Mouse (Mus musculus): ENCODE results near the gene L3mbtl1. TPM values are rescaled to one million over a fixed set of nuclear protein-coding genes. Genes with fewer than 3 reads are reported as not detected.

Gene L3mbtl1
- polyA plus RNA-seq, 1 experiment, result not detected

DNA sequence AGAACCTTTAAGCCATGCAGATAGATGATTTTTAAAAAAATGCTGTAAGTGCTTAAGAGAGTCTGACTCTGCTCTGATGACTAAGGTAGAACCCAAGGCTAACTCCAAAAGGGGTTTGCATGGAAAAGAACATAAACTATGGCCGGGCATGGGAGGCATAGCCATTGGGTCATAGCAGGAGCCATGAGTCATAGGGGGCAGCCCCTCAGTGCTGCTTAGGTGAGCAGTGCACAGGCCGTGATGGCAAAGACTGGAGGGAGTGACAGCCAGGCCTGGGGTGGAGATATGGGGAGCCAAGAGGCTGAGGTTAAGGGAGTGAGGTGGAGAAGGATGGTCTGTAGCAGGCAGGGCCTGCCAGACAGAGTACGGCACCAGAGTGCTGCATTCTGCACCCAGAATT lies 25.8 kb downstream of the L3mbtl1 start:
- Histone ChIP-seq H3K27ac (replicated peaks; ENCODE audit: low read depth, low read length) (no peak overlapping the region), H3K4me3 (ENCODE audit: insufficient read depth, low read depth, low read length) (no peak overlapping the region)

DNA sequence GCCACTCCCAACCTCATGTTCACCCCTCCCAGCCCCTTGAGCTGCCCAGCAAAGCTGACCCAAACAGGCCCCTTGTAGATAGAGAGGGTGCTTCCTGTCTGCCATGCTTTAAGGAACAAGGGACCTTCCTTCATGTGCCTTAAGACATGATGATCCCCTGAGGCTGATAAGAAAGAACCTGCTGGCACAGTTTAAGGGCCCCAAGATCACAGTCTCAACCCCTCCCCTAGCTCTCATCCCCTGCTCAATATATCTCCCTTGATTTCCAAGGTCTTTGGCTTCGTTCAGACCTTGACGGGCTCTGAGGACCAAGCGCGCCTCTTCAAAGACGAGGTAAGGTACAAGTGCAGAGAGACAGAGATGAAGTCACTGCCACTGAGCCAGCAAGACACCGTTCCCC lies 27.6 kb downstream of the L3mbtl1 start:
- H3K27ac ChIP-seq (replicated peaks; ENCODE audit: low read depth, low read length), result no peak overlapping the region
- peaks cover 14% of the 10 kb centered on the region for H3K4me1 ChIP-seq (ENCODE audit: control insufficient read depth, insufficient read depth, insufficient read length, low read length)
- H3K4me3 ChIP-seq (ENCODE audit: insufficient read depth, low read depth, low read length), result no peak overlapping the region

More for the DNA sequence above, 25.8 kb downstream of the L3mbtl1 start:
- peaks cover 3% of the 10 kb centered on the region for H3K4me1 ChIP-seq (ENCODE audit: control insufficient read depth, insufficient read depth, insufficient read length, low read length)

DNA sequence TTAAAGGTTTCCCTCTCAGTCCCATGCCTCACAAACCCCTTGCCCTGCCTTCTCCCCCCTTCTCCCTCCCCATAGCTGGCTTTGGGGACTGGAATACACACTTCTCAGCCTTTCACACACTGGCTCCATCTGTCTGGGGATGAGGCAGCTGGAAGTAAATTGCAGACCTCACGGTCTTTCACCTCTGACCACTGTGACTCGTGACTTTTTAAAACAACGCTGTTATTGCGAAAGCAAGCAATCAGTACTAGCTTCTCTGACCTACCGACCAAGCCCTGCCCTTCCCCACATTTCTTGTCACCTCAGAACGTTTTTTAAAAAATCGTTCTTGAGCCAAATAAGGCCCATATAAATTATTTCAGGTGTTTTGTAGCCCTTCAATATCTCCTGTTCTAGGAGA lies 29.5 kb downstream of the L3mbtl1 start:
- no peak overlapping the region for H3K27ac ChIP-seq (replicated peaks; ENCODE audit: low read depth, low read length)
- H3K4me3 ChIP-seq (ENCODE audit: insufficient read depth, low read depth, low read length), result no peak overlapping the region
- H3K4me1 ChIP-seq (ENCODE audit: control insufficient read depth, insufficient read depth, insufficient read length, low read length), result peaks cover 22% of the 10 kb centered on the region

DNA sequence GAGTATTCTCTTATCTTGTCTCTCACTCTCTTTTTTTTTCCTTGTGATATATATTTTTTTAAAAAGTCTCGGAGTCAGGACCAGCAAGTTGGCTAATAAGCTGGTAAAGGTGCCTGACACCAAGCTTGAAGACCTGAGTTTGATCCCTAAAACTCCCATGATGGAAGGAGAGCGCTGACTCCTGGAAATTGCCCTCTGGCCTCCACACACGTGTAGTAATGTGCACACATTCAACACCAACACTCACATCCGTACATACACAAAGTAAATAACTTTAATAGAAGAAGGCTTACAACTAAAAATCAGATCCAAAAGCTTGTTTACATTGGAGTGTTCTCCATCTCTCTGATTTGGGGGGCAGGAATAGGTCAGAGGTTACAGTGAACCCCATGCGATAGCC lies 29.9 kb downstream of the L3mbtl1 start:
- Histone ChIP-seq H3K27ac (replicated peaks; ENCODE audit: low read depth, low read length) (no peak overlapping the region), H3K4me1 (ENCODE audit: control insufficient read depth, insufficient read depth, insufficient read length, low read length) (peaks cover 22% of the 10 kb centered on the region), H3K4me3 (ENCODE audit: insufficient read depth, low read depth, low read length) (no peak overlapping the region)

DNA sequence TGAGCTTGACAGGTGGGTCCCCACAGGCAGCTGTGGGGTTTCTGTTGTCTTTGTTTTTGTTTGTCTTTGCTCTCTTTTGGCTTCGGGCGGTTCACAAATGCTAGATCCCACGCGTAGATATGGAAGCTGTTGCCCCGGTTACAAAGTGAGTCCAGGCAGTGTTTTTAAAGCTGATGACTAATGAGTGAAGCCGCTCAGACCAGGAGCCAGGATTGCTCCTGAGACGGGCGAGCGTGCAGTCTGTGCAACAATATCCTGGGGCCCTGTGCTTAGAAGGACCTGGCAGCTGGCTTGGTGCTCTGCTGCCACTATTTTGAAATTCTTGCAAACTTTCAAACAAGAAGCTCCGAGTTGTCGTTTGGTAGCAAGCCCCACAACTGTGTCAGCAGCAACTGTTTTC lies 30.4 kb downstream of the L3mbtl1 start:
- no peak overlapping the region for H3K27ac ChIP-seq (replicated peaks; ENCODE audit: low read depth, low read length)
- no peak overlapping the region for H3K4me3 ChIP-seq (ENCODE audit: insufficient read depth, low read depth, low read length)
- H3K4me1 ChIP-seq (ENCODE audit: control insufficient read depth, insufficient read depth, insufficient read length, low read length), result peaks cover 22% of the 10 kb centered on the region

DNA sequence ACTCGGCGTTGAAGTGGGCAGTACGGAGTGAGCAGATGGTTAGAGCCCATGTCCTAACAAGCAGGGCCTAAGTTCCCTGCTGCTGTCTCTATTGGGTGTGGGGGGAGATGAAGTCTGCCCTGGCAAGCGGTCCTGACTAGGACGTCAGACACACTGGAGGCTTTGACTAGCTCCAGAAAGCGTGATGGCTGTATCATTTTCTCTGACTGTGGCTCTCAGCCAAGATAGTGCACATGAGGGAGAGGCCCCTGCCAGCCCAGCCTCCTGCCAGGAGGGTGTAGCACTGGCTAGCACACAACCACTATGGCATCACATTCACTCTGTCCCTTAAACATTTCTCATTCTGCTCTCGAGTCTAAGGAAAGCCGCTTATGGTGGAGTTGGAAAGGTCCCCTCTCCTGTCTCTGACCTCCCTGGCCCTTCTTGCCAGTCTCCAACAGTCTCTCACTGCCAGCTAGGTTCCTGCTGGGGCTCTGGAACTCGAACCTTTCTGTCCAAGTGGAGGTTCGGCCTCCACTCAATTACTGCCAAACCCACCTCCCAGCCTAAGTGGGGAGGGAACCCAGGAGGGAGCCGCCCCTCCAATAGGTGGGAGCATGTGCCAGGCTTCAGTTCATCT lies 32.0 kb downstream of the L3mbtl1 start:
- Histone ChIP-seq H3K27ac (replicated peaks; ENCODE audit: low read depth, low read length) (peak overlapping the region; percentile 28; the same call in 1 of the 2 replicates), H3K4me1 (ENCODE audit: control insufficient read depth, insufficient read depth, insufficient read length, low read length) (peaks cover 22% of the 10 kb centered on the region), H3K4me3 (ENCODE audit: insufficient read depth, low read depth, low read length) (no peak overlapping the region)

DNA sequence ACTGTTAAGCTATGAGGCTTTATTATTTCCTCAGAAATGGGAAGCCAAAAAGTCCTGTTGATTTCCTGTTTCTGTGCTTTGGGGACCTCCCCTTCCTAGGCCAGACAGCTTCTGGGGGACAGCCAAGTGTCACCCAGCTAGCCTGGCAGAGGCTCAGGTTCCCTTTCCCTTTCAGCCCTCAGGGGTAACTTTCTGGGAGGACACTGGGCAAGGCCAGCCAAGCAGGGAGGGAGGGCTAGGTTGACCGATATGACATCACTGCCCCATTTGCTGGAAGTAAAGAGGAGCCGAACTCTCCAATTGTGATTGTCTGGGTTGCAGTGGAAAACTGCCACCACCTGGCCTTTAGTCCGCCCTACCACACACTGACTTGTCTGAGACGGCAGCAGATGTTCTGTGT lies 32.7 kb downstream of the L3mbtl1 start:
- Histone ChIP-seq H3K27ac (replicated peaks; ENCODE audit: low read depth, low read length) (no peak overlapping the region; the same call in 1 of the 2 replicates), H3K4me1 (ENCODE audit: control insufficient read depth, insufficient read depth, insufficient read length, low read length) (peaks cover 22% of the 10 kb centered on the region), H3K4me3 (ENCODE audit: insufficient read depth, low read depth, low read length) (no peak overlapping the region)

DNA sequence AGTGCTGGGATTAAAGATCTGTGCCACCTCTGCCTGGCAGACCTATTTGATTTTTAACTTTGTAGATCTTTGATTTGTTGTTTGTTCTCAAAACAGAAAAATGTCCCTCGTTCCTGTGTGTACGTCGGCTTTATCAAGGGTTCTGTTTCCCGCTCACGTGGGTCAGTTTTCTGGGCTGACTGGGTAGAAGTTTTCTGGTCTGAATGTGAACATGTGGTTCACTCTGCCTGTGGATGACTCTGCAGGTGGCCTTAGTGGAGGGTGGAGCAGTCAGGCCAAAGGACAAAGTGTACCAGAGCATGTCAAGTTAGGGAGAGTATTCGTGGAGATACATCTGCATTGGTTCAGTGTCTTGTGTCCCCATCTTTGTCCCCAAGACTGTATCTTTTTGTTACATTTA lies 41.1 kb downstream of the L3mbtl1 start:
- Histone ChIP-seq H3K27ac (replicated peaks; ENCODE audit: low read depth, low read length) (no peak overlapping the region), H3K4me3 (ENCODE audit: insufficient read depth, low read depth, low read length) (no peak overlapping the region), H3K4me1 (ENCODE audit: control insufficient read depth, insufficient read depth, insufficient read length, low read length) (peaks cover 9% of the 10 kb centered on the region)

DNA sequence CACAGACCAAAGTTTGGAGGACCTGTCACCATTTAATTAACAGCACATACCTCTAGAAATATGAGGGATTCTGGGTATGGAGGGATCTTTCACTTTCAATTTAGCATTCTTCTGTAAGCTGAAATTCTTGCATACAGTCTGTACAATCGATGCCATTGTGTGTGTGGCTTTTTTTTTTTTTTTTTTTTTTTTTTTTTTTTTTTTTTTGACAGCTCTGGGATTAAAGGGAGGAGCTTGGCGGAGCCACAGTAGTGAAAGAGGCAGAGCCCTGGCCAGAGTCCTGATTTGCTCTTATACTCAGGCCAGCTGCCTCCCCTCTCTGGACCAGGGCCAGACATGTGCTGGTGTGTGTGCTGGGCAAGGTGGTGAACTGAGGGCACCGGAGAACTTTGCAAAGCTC lies 42.7 kb downstream of the L3mbtl1 start:
- Histone ChIP-seq H3K4me3 (ENCODE audit: insufficient read depth, low read depth, low read length) (no peak overlapping the region), H3K27ac (replicated peaks; ENCODE audit: low read depth, low read length) (no peak overlapping the region), H3K4me1 (ENCODE audit: control insufficient read depth, insufficient read depth, insufficient read length, low read length) (peaks cover 9% of the 10 kb centered on the region)

DNA sequence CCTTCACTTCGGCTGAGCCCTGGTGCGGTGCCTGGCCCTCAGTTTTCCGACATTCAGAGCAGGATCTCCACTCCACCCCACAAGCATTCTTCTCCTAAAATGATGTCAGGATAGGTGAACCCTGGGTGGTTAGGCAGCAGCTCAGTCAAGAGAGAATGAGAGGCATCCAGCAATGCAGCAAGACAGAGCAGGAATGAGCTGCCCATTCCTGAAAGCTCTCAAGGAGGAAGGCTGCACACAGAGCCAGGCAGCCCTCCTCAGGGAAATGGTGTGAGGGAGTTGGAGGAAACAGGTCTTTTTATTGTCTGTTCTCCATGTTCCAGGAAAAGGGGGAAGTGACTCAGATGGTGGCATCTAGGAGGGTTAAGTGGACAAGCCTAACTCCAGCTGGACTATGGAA lies 43.5 kb downstream of the L3mbtl1 start:
- Histone ChIP-seq H3K4me3 (ENCODE audit: insufficient read depth, low read depth, low read length) (no peak overlapping the region), H3K4me1 (ENCODE audit: control insufficient read depth, insufficient read depth, insufficient read length, low read length) (peaks cover 9% of the 10 kb centered on the region), H3K27ac (replicated peaks; ENCODE audit: low read depth, low read length) (no peak overlapping the region)

DNA sequence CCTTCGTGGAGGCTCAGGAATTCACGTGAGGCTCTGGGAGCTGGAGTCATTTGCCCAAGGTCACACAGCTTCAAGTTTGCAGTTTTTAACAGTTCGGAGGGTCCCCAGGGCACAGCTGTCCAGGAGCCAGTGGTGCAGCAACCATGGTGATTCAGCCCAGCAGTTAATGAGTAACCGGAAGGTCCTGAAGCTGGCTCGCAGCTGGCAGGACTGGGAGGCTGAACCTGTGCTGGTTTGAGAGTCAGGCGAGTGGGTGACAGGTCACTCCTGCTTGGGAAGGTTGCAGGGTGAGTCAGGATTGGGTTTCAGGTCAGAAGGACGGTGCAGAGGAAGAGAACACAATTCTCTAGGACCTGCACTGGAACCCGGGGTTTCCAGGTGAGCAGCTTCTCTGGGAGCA lies 43.9 kb downstream of the L3mbtl1 start, which contains the start of gene Sgk2:
TSS of gene Sgk2 (plus strand) at position 113 of the 400 bp plus-strand sequence.
- Histone ChIP-seq H3K27ac (replicated peaks; ENCODE audit: low read depth, low read length) (no peak within 1 kb of the TSS), H3K4me1 (ENCODE audit: control insufficient read depth, insufficient read depth, insufficient read length, low read length) (peaks cover 9% of the 10 kb centered on the region), H3K4me3 (ENCODE audit: insufficient read depth, low read depth, low read length) (no peak within 1 kb of the TSS)

DNA sequence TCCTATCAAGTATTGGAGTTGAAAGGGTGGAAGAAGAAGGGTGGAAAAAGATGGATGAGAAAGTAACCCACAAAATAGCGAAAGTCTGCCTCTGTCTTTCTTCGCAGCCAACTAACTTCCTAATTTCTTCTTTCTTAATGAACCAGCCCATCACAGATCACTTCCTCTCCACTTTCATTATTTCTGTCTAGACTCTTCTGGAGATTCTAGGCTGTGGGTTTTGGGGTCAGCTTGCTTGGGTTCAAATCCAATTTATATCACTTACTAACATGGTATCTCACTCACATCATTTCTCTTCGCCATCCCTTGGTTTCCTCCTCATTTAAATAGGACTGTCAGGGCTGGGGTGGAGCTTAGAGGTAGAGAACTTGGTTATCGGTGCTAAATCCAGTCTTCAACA lies 45.0 kb downstream of the L3mbtl1 start:
- H3K27ac ChIP-seq (replicated peaks; ENCODE audit: low read depth, low read length), result no peak overlapping the region
- H3K4me3 ChIP-seq (ENCODE audit: insufficient read depth, low read depth, low read length), result no peak overlapping the region
- H3K4me1 ChIP-seq (ENCODE audit: control insufficient read depth, insufficient read depth, insufficient read length, low read length), result peaks cover 9% of the 10 kb centered on the region

DNA sequence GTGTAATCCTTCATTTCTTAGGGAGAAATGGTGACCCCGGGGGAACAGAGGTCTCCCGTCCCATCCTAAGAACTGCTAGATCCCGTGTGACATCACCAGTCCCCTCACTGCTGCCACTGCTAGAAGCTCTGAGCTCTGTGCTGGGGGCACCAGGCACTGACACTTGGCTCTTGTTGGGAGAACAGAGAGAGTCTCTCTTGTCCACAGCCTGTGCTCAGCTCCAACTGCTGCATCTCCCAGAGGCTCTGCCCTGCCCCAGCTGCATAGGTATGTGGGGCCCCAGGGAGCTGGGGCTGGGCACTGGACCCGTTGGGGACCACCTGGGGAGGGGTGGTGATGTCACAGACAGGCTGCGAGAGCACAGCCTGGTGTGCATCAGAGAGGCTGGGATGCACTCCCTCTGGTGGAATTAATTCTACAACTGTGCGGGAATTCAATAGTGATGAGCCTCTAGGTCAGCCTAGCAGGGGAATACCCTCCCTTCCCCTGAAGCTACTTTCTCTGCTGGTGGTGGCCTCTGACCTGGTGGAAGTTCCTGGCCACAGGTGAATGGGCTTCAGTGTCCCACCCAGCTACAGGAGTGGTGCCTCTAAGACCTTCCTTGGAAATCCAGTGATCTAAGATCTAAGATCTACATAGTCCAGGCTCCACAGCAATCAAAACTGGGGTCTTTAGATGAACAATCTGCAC lies 48.3 kb downstream of the L3mbtl1 start:
- no peak overlapping the region for H3K27ac ChIP-seq (replicated peaks; ENCODE audit: low read depth, low read length)
- peaks cover 4% of the 10 kb centered on the region for H3K4me1 ChIP-seq (ENCODE audit: control insufficient read depth, insufficient read depth, insufficient read length, low read length)
- H3K4me3 ChIP-seq (ENCODE audit: insufficient read depth, low read depth, low read length), result no peak overlapping the region

DNA sequence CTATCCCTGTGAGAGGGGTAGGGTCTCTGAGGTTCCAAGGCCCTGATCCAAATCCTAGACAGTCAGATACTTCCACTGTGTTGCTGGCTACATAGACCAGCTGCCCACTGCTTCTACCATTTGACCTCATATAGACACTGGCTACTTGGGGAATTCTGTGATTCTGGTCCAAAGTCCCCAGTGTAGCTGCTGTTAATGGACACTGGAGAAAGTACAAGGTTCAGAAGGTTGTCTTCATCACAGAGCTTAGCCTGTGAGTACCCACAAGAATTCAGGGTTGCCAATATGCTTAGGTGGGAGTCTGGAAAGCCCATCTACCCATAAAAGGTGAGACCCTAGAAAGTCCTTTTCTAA lies 48.8 kb downstream of the L3mbtl1 start:
- Histone ChIP-seq H3K4me1 (ENCODE audit: control insufficient read depth, insufficient read depth, insufficient read length, low read length) (0 out of 2 replicates have a peak, but pooled peaks cover 2% of the 10 kb centered on the region), H3K4me3 (ENCODE audit: insufficient read depth, low read depth, low read length) (no peak overlapping the region), H3K27ac (replicated peaks; ENCODE audit: low read depth, low read length) (no peak overlapping the region)

DNA sequence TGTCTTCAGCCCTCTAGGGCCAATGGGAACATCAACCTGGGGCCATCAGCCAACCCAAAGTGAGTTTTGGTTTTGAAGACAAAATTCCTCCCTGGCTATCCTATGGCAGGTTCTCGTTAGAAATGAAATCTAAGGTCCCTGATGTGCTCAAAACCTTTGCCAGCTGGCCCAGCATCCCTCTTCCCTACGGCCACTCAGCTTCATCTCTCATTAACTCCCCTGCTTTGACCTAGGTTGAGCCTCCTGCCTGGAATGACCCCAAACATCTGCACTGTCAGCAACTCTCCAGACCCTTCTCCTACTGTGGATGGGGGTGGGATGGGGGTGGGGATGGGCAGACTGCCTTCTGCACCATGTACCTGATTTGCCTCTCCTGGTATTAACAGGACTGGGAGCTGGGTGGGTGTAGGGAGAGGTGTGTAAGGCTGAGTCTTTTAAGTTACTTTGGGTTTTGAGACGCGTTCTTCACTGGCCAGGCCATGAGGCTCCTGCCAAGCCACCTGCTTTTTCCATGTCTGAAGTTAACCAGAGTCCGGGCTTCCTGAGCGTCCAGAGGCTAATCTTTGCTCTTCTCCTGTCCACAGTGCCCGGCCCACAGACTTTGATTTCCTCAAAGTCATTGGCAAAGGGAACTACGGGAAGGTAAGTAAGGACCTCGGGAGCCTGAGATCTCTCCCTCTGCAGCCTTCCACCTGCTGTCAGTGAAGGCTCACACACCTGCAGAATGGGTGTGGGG lies 50.8 kb downstream of the L3mbtl1 start:
- Histone ChIP-seq H3K4me3 (ENCODE audit: insufficient read depth, low read depth, low read length) (no peak overlapping the region), H3K27ac (replicated peaks; ENCODE audit: low read depth, low read length) (no peak overlapping the region), H3K4me1 (ENCODE audit: control insufficient read depth, insufficient read depth, insufficient read length, low read length) (no peaks in the 10 kb centered on the region)
